Mouse (Mus musculus) fat pad, adult 2 months (tissue): ENCODE measurements around the gene Apba1.

Experiments used
- DNase-seq: peaks from one replicate; pipeline ENCODE4 v3.0.0-alpha.2; 2011; ENCODE audit warnings: low read depth, low spot score; ENCODE audit errors: extremely low read depth

The Apba1 gene

DNA sequence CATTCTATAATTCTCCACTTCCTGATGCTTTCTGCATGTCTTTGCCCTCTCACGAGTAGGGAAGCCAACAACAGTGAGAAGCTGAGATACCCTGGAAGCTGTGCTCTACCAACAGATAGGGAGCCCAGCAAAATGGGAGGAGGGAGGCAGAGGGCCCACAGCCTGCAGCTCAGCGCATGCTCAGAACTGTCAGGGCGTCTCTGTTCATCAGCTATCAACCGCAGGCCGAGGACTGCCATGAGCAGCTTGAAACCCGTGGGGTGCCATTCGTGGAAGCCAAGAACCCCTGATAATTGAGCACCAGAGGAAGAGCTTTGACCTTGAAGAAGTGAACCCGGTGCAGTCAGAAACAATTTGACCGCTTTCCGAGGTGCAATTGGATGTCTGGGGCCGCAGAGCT lies 108.4 kb downstream of the Apba1 start:
- no peak for DNase-seq

DNA sequence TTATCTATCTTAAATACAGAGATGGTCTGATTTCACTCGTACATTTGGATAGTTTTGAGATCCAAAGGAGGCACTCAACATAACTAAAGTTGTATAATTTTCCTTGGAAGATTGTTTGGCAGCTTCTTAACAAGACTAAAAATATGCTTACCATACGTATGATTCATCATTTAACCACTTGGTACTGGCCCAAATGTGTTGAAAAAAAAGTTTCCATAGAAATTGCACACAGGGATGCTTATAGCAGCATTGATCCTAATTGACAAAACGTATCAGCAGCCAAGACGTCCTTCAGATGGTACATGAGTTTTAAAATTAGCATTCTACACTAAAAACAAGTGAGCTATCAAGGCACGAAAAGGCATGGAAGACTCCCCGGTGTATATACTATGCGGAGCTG lies 108.9 kb downstream of the Apba1 start:
- no peak for DNase-seq

DNA sequence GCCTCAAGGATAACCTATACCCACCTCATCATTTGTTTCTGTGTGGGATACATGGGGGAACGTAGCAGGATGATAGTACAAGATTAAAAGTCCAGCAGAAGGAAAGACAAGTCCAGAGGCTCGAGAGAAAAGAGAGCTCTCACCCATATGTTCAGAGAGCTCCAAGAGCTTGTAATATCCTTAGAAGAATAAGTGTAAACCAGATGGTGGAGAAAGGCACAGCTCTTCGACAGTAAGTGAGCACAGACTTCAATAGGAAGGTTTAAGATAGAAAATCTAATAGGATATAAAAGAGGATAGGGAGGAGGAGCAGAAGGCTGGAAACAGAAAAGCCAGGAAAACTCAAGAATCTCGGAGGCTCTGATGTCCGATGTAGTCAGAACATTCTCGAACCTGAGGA lies 115.8 kb downstream of the Apba1 start:
- DNase-seq = no peak

DNA sequence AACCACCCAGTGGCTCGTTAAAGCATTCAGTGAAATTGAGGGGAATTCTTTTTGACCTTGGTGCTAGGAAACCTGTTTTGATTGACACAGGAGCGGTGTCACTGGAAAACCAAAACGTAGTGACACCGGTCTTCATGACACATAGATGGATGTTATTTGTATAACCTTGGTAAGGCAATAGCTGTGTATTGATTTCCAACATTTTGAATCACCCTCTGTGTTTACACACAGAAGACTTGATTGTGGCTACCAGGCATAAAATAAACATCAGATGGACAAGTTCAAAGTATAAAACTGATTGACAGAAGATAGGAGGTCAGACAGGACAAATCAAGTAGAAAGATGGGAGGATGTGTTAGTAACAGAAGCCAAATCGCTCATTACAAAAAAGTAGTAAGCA lies 117.1 kb downstream of the Apba1 start:
- DNase-seq = no peak

DNA sequence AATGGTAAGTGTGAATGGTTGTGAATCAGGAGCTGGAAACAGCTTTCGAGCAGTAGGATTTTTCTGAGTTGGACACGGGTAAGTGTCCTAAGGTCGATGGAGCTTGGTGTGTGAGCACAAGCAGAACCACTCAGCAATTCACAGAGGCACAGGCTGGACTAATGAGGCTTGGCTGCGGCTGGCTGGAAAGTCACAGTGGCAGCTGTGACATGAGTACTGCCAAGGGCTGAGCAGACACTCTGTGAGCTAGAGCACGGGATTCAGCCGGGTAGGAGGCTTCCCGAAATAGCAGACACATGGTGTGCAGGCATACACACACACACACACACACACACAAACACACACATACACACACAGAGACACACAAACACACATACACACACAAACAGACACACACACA lies 121.2 kb downstream of the Apba1 start:
- DNase-seq = no peak

DNA sequence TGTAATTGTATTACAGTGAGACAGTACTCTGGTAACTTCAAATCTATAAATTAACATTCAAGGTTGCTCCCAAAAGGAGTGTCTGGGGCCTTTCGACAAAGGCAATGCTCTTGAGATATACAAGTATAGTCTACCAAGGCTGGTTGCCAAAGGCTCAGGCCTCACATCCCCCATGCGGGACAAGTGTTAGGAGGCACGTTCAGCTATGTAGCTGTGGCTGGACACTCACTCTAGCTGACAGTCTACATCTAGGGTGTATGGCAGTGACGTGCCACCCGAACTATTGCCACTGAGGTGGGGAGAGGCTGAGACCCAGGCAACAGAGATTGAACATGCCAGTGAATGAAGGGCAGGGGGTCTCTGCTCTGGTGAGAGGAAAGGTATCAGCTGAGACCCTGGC lies 127.5 kb downstream of the Apba1 start:
- no peak for DNase-seq

DNA sequence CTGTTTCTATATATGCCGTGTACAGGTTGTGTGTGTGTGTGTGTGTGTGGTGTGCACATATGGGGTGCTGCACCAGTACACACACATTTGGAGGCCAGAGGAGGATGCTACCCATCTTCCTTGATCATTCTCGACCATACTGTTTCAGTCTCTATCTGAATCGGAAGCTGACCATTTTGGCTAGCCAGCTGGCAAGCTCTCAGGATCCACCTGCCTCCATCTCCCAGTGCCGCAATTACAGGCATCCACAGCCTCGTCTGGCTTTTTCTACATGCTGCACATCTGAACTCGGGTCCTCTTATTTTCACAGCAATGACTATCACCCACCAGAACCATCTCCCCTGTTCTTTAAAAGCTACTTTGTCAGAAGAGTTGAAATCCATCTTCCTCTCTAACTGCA lies 132.7 kb downstream of the Apba1 start:
- no peak for DNase-seq

DNA sequence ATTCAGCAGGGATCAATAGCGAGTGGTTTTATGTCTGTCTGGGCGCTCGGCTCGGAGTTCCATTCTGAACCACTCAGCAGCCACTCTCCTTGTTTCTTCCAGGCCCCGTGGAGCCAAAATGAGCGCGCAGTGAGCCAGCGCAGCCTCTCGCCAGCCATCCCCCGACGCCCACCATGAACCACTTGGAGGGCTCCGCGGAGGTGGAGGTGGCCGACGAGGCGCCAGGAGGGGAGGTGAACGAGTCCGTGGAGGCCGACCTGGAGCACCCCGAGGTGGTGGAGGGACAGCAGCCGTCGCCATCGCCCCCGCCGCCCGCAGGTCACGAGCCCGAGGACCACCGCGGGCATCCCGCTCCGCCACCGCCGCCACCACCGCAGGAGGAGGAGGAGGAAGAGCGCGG lies 133.9 kb downstream of the Apba1 start:
- no peak for DNase-seq

DNA sequence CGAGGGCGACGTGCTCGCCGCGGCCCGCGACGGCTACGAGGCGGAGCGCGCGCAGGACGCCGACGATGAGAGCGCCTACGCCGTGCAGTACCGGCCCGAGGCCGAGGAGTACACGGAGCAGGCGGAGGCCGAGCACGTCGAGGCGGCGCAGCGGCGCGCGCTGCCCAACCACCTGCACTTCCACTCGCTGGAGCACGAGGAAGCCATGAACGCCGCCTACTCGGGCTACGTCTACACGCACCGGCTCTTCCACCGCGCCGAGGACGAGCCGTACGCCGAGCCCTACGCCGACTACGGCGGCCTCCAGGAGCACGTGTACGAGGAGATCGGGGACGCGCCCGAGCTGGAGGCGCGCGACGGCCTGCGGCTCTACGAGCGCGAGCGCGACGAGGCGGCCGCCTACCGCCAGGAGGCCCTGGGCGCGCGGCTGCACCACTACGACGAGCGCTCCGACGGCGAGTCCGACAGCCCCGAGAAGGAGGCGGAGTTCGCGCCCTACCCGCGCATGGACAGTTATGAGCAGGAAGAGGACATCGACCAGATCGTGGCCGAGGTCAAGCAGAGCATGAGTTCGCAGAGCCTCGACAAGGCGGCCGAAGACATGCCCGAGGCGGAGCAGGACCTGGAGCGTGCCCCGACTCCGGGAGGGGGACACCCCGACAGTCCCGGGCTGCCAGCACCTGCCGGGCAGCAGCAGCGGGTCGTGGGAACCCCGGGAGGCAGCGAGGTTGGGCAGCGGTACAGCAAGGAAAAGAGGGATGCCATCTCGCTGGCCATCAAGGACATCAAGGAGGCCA lies 134.6 kb downstream of the Apba1 start:
- DNase-seq = no peak

DNA sequence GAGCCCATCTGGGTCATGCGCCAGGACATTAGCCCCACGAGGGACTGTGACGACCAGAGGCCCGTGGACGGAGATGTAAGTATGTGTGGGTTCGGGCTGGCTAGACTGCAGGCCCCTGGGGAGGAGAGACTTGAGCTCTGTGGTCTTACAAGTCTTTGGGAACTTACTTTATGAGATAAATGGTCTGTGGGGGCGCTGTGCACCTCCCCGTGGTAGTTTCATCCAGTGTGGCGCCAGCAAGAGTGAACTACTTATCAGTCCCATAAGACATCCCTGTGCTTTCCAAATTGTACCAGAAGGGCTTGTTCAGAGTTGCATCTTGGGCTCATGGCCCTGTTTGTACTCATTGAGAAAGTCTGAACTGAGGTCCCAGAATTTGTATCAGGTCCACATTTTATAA lies 135.3 kb downstream of the Apba1 start:
- no peak for DNase-seq

DNA sequence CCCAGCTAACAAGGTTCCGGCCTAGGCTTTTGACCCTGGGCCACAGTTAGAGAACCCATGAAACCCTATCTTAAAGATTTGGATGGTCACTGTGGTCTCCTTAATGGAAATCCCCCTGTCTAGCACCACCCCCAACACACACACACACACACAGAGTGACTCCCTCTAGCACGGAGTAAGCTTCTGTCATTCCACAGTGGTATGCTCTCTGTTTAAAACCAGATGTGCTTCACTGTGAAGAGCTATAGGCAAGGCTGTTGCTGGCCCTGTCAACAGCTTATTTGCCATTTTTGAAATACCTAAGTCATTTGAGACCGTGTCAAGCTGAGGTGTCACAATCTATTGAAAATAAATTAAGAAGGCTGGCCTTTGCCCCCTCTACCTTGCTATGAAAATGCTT lies 136.1 kb downstream of the Apba1 start:
- DNase-seq = no peak

DNA sequence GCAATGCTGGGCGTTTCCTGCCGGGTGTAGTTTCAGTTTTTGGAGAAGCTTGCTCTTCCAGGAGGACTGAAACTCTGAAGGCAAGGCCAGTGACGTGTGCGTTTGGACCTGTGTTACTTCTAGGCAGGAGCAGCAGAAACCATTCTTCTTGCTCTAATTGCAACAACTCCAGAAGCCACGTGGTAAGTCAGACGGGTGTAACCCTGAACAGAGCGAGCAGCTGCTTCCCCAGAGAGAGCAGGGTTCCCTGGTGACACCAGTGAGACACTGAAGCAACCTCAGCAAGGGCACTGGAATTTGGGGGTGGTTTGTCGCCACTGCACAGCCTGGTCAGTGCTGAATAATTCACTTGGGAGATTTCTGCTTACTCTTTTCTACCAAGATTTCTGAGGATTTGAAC lies 138.2 kb downstream of the Apba1 start:
- DNase-seq = no peak

DNA sequence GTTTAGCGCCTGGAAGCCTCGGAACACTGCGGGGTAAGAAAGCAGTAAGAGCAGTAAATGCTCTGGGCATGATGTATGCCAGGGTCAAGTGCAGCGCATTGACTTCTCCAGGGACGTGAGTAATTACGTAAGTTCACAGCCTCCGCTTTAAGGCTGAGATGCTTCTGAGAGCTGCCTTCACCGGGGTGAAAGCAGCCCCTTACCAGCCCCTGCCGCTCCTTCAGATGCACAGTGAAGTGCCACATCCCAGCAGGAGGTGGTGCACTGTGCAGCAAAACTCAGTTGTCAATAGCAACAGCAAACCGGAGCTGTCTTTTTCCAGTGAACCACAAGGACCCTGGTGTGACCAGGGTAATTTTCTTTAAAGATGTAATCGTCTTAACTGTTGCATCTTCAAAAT lies 139.8 kb downstream of the Apba1 start:
- DNase-seq = no peak

DNA sequence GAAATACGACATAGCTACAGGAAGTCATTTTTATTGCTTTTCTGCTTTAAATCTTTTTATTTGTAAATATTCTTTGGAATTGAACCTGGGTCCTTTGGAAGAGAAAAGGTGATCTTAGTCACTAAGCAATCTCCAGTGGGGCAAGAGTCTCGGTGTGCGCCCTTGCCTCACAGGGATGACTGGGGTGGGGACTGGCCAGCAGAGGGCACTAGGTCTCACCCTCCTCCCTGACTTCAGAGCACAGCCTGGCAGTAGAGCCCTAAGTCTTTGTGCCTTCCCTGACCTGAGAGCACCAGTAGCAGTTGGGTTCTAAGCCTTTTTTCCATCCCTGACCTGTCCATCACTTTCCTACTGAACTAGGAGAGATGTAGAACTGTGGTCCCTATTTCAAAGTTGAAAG lies 142.5 kb downstream of the Apba1 start:
- no peak for DNase-seq

DNA sequence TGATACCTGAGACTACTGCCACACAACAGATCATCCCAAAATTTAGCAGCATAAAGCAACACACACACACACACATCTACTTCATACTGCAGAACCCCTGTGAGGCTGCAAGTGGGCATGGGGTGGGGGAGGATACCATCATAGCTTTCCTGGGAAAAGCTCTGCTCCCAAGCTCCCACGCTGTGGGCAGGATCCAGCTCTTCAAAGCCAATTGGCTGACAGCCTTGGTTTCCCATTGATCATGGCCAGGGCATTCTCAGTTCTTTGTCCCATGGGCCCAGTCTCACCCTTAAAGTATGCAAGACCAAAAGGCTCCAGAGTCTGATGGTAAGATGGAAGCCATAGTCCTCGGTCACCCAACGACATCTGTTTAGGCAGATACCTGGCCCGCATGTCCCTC lies 143.1 kb downstream of the Apba1 start:
- no peak for DNase-seq

DNA sequence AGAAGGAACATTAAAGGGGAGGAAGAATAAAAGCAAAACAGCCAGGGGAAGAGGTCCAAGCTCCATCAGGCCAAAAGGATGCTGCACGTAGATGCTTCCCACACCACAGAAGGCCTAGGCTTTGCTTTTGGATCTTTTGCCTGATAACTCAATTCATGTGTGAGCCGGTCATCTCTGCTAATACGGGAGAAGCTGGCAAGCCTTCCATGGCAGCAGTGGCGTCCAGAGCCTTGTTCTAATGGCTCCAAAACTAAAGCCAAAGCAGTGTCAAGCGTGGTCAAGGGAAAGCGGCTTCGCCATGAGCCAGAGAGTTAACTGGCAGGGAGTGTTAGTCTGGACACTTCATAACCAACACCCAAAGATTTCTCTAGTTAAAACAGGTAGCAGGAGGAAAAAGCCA lies 144.4 kb downstream of the Apba1 start:
- DNase-seq = no peak

DNA sequence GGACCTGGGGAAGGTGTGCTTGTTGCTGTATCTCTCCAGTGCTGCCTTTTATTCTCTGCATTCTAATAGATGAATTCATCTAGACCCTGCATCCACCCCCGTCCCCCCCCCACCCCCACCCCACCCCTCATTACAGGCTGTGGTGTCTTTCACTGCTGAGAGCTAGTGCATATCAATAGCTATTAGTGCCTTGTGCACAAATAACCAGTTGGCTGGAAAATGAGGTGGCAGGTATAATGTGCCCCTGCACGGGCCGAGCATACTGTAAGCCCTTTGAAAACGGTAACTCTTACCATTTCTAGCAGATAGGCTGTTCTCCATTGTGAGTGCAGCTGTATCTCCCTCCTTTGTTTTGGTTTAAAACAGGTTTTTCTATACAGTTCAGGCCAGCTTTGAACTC lies 146.2 kb downstream of the Apba1 start:
- DNase-seq = no peak

DNA sequence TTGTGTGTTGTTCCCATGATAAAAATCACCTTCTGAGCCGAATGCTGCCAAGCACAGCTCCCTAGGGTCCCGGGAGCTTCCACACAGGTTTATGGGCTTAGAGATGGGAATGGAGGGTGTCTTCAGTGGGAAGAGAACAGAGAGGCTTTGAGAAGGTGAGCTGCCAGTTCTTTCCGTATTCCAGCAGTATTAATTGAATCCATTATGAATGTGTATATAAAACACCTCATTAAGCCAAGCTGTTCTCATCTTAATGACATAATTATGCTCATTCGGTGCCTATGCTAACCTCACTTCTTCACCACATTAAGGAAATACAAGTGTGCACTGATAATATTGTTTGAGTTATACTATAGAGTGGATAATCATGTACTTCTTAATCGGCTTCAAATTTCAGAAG lies 147.1 kb downstream of the Apba1 start:
- no peak for DNase-seq

DNA sequence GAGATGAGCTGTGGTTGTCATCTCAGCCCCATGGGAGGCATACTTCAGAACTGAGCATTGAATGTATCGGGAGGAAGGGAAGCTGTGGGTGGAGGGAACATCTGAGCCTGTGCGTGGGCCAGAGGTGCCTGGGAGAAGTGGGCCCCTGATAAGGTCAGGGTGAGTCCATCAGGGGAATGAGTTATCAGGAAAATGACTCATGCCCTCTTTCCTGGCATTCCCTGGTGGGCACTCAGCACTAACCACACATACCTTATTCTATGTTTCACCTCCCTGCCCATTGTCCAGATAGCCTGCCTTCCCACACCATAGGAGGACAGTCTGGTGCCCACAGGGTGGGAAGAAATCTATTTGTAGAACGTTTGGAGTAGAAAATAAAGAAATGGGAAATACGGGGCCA lies 151.7 kb downstream of the Apba1 start:
- no peak for DNase-seq

DNA sequence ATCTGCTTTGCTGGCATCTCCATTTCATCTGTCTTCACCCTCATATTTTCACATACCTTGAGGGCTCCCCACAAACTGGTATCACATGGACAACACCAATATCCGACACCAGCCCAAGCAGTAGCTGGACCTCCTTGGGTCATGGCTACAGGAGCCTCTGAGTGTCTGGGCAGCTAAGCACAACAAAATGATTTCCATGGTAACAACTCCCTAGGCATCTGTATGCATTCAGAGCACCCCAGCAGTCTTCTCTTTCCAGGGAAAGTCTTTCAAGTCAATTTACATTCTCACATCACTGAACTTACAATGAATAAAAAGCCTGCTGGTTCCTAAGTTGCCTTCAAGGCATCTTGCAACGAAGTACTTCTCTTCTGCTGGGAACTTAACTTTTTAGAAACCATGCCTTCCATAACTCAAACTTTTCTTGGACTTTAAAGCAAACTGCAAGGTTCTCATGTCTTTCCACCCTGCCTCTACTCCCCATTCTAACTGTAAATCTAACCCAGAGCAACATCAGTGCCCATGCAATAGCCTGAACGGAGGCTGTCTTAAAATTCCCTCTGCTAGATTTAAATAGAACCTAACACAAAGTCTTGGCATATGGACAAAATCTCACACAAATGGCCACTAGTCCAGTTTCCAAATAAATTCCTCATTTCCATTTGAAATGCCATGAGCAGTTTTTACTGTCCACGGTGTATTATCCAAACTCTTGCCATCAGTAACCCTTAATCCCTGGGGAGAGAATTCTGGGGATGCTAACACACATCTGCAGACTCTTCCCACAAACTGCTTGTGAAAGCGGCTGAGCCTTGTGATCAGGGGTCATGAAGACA lies 160.9 kb downstream of the Apba1 start:
- no peak for DNase-seq

DNA sequence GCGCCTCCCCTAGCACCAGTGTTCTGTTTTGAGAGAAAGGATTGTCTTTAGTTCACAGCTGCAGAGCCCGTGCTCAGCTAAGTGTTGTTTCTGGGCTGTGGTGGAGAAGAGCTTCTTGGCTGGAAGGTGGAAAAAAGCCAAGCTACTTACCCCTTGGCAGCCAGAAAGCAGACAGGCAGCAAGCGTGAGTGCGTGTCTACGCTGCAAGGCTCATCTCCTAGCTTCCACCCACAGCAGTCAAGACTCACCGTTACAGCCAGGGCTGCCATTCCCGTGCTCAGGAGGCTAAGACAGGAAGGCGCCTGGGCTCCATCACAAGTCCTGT lies 161.5 kb downstream of the Apba1 start:
- no peak for DNase-seq

DNA sequence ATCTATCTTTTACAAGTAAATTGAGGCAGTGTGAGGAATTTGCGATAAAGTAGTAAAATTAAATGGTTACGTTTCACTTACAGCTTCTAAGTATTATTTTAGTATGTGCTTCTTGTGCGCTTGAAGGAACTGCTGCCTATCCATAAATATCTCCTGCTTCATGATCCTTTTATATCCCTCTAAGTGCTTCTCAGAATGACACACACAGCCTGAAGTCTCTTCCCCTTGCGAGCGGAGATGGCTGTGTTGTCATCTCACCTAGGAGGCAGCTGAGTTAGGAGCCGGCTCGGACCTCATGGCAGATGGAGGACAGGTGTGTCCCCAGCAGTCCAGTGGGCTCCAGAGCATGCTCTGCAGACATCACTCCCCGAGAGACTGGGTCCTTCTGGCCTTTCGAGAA lies 163.9 kb downstream of the Apba1 start:
- no peak for DNase-seq

DNA sequence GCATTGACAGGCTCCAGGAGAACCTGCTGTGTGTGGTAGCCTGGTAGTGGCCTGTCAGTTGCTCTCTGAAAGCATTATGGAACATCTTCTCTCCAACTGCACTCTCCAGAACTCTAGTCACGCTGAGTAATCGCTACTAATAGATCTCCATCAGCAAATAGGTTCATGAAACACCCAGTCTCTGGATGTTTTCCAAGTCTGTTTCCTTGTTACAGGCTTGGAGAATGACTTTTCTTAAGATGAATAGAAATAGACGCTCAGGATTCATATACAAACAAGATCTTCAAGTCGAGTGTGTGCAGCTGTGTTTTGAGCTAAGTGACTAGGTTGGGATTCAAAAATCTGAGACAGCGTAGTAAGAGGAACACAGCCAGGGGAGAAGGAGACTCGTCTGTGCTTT lies 165.4 kb downstream of the Apba1 start:
- no peak for DNase-seq
